Mouse (Mus musculus) megakaryocyte, embryonic 14.5 days (primary cell): ENCODE data around the gene Farp2.

Source experiments
- FLI1 ChIP-seq: IDR thresholded peaks from 2 replicates; pipeline ENCODE4 v1.6.1; 2012; ENCODE audit warnings: low read length, inconsistent platforms, mixed read lengths
- GATA1 ChIP-seq: IDR thresholded peaks from 3 replicates; pipeline ENCODE4 v1.6.1; 2012; ENCODE audit warnings: mixed read lengths, low read length, inconsistent platforms, borderline replicate concordance

- TF ChIP-seq GATA1 (no peak), FLI1 (no peak)
Observed at GRCm38 (mm10) chr1:93537227-93537626, 25.3 kb downstream of the Farp2 start.
